Mouse (Mus musculus) ZHBTc4 (cell line): ENCODE results near the gene Mettl1.
A peak's percentile ranks its signal among the peaks of the same experiment; 100 is the strongest.
"Not testable (repeated sequence)": the region's sequence is repeated elsewhere in the genome, so short reads cannot be mapped to it uniquely, and the experiment has no call there.

Experiments used
- DNase-seq: peaks from one replicate; pipeline ENCODE4 v3.0.0-alpha.2; 2011; ENCODE audit warnings: low read depth, low spot score

Mettl1 gene

DNA sequence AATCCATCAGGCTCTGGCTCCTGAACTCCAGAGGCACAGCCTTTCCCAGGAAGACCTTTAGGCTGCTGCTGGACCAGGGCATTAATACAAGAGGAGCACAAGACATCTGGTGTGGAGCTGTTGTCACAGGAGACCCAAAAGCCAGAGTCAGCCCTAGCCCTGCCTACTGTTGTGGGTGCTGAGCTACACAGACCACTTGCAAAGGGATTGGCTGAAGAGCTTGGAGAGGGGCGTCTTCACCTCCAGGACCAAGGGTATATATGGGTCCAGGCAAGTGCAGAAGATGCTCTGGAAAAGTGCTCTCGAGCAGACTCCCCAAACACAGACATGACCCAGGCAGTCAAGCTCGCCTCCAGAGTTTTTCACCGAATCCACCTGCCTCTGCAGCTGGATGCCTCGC, 6.7 kb downstream of the Mettl1 start, which contains the start of gene Cyp27b1:
Gene Cyp27b1 (plus strand): TSS at position 297 of the 400 bp plus-strand sequence.
- DNase-seq, result no peak

DNA sequence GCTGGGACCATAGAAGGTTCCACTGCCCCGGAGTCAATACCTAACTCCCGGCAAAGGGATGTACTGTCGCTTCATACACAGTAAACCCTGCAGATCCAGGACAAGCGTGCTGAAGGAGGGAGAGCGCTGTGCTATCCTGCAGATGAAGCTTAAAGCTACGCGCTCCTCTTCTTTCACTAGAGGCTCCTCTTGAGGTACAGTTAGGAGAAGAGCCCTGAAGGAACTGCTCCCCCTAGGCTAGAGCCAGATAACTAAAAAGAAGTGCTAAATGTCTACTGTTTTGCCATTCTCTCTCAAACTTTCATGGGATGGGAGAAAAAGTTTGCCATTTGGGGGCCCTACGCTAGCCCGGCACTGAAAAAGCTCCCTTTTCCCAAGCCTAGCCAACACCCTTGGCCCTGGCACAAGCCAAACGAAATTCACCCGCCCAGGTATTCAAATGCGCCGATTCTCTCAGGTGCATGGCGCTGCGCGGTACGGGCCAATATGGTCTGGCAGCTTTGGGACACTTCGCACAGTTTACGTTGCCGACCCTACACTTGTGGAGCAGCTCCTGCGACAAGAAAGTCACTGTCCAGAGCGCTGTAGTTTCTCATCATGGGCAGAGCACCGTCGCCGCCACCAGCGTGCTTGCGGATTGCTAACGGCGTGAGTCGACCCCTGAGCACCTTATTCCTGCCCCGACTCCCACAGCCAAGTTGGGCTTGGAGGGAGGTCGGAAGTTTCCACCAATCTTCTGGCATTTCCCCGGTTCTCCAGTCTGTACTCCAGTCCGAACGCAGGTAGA, 7.6 kb downstream of the Mettl1 start:
- DNase-seq, result no peak

DNA sequence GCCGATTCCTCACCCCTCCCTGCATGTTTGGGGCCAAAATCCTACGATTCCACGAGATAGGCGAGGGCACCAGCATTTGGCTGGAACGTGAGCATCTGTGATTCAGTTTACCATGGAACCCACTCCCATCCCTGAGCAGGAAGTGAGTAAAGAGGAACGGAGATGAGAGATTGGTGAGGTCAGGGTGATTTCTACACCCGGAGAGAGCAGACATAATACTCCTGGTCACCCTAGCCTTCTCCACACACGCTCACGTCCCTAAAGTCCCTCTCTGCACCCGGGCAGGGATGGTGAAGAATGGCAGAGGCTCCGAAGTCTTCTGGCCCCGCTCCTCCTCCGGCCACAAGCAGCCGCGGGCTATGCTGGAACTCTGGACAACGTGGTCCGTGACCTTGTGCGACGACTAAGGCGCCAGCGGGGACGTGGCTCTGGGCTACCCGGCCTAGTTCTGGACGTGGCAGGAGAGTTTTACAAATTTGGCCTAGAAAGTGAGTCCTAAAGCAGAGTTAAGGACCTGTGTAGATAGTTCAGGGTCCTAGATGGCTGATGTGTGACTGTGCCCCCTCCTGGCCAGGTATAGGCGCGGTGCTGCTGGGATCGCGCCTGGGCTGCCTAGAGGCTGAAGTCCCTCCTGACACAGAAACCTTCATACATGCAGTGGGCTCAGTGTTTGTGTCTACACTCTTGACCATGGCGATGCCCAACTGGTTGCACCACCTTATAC, 8.3 kb downstream of the Mettl1 start:
- DNase-seq, result no peak

DNA sequence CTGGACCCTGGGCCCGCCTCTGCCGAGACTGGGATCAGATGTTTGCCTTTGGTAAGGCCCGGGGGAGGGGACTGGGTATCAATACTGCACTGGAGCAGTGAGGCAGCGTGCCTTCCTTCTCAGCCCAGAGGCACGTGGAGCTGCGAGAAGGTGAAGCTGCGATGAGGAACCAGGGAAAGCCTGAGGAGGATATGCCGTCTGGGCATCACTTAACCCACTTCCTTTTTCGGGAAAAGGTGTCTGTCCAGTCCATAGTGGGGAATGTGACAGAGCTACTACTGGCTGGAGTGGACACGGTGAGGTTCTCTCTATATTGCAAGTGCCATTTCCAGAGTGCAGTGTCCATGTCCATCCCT, 8.9 kb downstream of the Mettl1 start:
- no peak for DNase-seq

DNA sequence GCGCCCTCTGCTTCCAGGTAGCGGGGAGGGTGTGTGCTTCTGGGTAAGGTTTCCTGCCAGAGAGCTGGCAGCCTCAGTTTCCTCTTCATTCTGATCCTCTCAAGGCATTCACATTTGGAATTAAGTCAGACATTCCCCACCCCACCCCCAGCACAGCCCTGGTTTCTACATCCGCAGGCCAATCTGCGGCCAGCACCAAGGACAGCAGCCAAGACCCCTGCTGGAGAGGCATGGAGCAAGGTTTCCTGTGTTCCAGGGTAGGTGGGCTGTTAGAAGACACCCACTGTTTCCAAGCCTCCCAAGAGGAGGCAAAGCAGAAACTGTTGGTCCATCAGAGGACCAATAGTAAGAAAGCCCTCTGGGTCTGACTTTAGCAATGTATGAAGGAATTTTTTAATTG, 13.4 kb downstream of the Mettl1 start:
- peak; percentile 55 for DNase-seq

DNA sequence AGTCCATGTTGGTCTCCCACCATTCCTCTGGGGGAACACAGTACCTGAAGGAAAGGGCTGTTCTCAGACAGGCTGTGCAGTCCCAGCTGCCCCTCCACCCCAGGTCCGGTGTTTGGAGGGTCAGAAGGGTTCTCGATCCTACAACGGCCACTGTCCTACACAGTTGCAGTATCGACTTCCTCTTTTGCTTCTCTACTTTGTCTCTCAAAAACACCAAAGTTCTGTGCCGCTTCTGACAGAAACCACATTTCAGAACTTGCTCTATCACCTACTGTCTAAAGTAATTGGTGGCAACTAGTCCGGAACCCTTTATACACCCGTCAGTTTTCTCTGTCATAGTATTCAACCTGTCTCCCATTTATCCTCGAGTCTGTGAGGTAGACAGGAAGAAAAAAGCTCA, 14.2 kb downstream of the Mettl1 start:
- DNase-seq, result no peak

DNA sequence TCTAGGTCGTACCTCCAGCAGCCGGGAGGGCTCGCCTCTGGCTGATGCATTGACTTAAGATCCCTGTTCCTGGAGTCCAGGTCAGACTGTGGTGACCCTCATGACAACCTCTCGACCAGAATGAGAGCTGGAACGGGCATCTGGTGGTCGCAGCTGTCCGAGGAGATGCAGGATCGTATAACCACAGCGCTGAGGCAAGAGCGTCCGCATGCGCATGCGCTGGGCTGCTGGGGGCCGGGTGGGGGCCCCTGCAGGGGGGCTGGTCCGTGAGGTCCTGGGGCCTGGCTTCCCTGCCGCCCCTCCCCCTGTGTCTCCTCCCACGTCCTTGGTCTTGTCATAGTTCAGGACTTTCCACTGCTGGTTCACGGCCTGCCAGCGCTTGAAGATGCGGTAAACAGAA, 15.3 kb downstream of the Mettl1 start:
- DNase-seq, result peak; percentile 13

DNA sequence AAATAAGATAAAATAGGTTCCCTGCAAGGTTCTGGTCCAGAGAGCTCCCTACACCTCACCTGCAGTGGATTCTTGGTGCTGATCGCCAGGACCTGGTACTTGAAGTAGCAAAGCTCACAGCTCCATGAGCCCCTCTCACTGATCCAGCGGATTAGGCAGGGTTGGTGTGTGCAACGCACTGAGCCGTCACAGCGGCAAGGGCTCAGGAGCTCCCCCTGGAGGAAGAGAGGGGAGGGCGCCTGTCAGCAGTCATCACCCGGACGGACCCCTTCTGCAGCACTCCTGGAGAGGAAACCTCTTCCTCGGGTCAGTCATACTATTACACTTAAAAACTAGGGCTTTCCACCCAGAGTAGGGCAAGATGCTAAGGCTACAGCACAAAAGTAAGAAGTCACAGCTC, 16.9 kb downstream of the Mettl1 start:
- DNase-seq, result peak; percentile 90

DNA sequence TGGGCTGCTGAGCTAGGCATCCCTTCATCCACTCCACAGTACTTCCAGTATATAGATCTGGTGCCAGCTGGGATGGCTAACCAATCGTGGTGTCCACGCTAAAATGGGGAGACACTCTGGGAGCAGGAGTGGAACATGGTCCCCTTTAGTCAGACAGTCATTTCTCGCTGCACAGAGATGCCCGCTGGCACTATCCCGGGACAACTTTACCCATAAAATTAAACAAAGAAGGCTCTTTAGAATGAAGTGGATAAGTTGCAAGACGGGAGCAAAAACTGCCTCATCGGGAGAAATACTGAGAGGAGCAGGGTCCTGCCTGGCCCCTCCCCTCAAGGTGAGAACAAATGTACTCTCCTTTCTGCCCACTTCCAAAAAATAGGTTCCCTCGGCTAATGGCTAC, 17.5 kb downstream of the Mettl1 start:
- no peak for DNase-seq

DNA sequence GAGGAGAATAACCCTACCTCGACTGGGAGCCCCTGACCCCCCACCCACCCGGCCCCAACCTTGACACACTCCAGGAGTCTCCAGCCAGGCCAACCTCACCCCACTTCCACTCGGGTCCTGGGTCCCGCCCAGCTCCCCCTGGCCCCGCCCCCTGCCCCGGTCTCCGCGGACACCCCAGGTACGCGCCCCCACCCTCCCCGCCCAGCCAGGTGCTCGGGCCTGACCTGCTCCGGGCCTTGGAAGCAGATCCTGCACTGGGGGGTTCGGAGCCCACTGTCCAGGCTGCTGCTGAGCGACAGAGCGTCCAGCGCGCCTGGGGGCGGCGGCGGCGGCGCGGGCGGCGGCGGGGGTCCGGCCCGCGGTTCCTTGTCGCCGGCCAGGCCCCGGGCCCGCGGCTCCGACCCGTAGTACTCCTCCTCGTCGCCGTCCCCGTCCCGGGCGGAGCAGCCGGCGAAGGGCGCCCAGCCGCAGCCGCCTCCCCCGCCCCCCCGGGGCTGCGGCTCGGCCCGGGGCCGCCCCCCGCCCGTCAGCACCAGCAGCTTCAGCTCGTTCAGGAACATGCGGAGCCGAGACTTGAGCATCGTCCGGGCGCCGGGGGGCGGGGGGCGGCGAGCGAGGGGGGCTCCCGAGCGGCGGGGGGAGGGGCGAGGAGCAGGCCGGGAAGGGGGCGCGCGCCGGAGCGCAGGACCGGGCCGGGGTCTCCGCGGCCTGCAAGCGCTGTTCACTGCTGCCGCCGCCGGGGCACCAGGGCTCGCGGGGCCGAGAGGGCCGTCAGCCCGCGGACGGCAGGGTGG, 18.2 kb downstream of the Mettl1 start:
- peak; percentile 16 for DNase-seq

DNA sequence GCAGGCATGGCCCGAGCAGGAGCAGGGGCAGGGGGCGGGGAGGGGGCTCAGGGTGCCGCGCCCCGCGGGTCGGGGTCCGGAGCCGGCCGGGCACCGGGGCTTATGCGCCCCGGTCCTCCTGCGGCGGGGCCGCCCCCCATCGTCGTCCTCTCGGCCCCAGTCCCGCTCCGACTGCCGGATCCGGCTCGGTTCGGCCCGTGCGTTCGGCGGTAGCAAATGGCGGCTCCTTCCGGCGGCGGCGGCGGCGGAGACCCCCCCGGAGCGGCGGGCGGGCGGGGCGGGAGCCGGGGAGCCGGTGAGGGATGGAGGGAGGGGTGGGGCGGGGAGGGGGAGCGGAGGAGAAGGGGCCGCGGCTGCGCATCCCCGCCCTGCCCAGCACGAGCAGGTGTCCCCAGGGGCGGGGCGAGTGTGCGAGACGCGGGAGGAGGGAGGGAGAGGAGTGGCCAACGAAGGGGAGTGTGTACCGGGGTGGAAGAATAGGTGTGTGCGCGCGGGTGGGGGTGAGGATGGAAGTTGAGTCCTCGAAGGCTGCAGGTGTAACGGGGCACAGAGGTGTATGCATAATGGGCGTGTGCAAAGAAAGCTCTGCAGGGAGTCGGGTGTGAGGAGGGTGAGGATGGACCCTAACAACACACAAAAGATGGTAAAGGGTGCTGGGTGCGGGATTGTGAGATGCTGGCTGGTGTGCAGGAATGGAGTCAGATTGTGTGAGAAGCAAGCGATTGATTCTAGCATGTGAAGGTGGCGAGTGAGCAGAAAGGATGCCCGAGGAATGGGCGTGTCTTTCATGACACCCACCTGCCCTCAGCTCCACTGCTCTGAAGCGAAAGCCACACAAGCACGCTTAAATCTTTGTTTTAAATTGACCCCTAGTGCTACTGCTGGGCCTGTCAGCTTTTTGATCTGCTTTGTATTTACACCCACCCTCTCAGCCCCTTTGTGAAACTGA, 19.0 kb downstream of the Mettl1 start, which contains the start of gene March9:
Gene March9 (minus strand): TSS at position 217 of the 949 bp plus-strand sequence.
- peak; percentile 85 for DNase-seq

DNA sequence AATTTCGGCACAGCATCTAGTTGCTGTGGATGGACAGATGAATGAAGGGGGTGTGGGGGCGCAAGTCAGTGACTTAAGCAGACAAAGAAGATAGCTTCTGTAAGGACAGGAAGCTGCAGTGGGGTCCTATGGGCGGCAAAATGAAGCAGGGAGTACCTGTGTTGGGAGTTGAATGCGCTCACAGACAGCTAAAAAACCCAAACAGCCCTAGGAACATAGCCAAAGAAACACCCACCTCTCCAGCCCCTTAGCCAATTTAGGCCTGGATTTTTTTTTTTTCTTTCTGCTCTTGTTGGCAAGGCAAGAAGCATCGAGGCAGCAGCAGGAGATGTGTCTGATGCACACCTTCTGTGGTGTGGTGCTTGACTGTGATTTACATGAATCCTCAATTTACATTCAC, 19.9 kb downstream of the Mettl1 start:
- DNase-seq, result no peak

DNA sequence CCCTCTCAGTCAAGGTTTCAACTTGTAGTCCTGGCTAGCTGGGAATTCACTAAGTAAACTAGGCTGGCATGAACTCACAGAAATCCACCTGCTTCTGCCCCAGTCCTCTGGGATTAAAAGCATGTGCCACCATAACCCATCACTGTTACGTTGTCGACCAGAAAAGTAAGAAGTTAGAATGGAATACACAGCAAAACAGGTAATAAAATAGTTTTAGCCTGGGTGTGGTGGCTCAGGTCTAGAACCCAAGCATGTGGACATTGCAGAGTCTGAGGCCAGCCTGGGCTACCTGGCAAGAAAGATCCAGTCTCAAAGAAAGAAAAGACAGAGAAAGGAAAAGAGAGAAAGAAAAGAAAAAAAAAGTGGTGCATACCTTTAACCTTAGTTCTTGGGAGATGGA, 20.3 kb downstream of the Mettl1 start:
- no peak for DNase-seq

DNA sequence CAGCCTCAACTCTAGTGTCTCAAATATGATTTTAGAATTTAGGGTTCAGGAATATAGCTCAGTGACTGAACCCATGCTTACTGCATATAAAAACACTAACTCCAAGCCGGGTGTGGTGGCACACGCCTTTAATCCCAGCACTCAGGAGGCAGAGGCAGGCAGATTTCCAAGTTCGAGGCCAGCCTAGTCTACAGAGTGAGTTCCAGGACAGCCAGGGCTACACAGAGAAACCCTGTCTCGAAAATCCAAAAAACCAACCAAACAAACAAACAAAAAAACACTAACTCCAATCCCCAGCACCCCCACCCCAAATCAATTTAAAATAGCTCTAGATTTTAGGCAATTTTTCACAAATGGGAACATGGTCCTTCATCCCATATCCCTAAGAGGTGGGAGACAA, 20.9 kb downstream of the Mettl1 start:
- not testable (repeated sequence) for DNase-seq

DNA sequence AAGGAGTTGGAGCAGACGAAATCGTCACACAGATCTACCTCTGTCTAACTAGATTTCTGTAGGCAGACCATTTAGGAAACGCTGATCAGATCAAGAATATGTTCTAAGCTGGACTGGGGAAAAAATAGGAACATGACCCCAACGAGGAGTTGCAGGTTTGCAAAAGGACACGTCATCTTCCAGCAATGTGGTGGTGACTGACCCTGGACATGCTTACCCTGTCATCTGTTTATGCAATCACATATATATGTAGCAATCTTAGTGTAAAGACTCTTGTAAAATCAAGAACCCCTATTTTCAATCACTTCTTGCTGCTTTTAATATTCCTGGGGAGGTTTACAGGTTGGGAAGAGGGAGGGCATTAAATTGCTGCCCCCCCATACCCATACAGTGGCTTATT, 21.3 kb downstream of the Mettl1 start:
- DNase-seq, result no peak

DNA sequence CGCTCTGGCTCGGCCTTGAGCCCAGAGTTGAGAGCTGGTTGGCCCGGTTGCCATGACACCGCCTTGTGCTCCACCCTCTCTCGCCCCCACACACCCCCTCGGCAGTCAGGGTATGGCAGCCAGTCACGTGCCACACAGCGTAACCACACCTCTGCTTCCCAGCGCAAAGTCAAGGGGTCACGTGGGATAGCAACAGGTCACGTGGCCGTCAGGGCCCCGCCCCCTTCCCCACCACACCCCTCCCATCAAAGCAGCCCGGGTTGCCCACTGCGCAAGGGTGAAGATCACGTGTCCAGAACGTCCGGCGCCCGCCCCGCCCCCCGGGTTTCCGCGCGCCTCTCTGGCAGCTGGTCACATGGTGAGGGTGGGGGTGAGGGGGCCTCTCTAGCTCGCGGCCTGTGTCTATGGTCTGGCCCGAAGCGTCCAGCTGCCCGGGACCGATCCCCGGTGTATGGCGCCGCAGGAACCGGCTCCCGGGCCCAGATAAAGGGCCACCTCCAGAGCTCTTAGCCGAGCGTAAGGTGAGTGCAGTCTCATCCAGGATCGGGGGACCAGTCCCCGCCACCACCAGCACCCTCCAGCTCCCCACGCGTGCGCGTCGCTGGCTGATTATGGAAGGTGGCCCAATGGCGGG, 22.1 kb downstream of the Mettl1 start, which contains the start of gene Cdk4:
Gene Cdk4 (plus strand): TSS at position 296 of the 634 bp plus-strand sequence.
- peak; percentile 99 for DNase-seq

DNA sequence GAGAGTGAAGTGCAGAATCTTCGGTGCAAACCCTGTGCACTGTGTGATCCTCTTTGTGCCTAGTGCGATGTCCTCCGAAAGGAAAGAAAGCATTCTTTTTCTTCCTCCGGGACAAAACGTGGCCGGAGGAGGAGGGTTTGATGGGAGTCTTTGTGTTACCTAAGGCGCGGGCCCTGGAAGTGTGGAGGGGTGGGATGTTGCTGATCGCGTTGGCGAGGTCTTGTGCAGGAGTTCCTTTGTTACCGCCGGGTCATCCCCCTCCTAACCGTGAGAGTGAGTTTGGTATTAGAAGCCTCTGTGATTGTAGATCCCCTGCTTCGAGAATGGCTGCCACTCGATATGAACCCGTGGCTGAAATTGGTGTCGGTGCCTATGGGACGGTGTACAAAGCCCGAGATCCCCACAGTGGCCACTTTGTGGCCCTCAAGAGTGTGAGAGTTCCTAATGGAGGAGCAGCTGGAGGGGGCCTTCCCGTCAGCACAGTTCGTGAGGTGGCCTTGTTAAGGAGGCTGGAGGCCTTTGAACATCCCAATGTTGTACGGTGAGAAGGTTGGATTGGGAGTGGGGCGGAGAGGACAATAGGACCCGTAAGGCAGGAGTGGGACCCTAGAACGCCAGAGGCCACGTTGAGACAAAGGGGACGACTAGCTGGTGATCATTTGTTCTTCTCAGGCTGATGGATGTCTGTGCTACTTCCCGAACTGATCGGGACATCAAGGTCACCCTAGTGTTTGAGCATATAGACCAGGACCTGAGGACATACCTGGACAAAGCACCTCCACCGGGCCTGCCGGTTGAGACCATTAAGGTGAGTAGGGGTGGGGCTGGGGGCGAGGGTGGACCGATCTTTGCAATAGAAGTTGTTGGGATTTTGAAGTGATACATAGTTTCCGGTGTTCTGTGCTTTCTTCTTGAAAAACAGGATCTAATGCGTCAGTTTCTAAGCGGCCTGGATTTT, 23.0 kb downstream of the Mettl1 start:
- DNase-seq, result peak; percentile 65

DNA sequence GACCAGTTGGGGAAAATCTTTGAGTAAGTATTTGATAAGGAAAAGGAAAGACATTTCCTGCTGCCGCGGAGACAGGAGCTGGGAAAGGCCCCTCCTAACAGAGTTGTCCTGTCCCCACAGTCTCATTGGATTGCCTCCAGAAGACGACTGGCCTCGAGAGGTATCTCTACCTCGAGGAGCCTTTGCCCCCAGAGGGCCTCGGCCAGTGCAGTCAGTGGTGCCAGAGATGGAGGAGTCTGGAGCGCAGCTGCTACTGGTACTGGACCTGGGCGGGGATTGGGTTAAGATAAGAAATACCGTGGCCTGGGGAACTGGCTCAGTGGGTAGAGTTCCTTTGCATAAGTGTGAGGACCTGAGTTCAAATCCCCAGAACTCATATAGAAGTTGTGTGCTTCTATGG, 24.8 kb downstream of the Mettl1 start:
- DNase-seq, result no peak

DNA sequence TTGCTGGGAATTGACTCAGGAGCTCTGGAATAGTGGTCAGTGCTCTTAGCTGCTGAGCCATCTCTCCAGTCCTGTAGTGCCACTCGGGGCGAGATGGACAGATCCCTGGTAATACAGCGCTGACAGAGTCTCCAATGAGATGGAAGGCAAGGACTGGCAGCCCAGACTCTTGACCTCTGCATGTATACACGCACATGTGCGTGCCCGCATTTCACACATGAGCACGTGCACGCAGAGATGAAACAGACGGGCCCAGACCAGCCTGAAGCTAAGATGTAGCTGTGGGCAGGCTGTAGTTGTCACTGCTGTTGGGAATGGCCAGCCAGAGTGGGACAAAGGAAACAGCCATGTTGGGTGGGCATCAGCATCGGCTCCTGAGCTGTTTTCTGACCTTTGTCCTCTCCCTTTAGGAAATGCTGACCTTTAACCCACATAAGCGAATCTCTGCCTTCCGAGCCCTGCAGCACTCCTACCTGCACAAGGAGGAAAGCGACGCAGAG, 25.4 kb downstream of the Mettl1 start:
- peak; percentile 19 for DNase-seq
